Mouse (Mus musculus) urinary bladder, postnatal 36 days (tissue): ENCODE measurements around the gene Galp.

Experiments
- DNase-seq, 2 experiments: peaks; one replicate each; pipeline ENCODE4 v3.0.0; 2022; ENCODE audit warnings: low spot score in 2 of 2, mixed read lengths in 1 of 2

Galp gene

GRCm38 (mm10) chr7:6196790-6197189 is at the start of gene Galp:
TSS of gene Galp (plus strand) at chr7:6197090.
- no peak for DNase-seq

- no peak for DNase-seq
These were observed 49.2 kb upstream of the Galp start for GRCm38 (mm10) chr7:6147688-6148087.

DNA sequence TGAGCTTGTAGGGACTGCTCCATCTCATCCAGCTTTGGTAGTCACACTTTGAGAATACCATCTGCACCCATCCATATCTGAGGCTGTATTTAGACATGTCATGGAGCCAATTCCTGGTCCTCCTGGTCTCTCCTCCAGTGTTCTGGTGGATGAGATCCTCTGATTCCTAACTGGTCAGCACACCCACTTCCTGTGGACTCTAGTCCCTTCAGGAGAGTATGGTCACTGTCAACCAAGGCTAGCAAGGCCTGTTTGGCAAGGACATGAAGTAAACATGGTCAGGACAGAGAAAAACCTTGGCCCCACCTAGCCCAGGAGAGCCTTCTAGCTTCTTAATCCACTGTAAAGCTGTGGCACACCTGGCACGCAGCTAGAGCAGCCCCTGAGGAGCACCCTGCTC is 45.6 kb upstream of the Galp start:
- DNase-seq = no peak

DNA sequence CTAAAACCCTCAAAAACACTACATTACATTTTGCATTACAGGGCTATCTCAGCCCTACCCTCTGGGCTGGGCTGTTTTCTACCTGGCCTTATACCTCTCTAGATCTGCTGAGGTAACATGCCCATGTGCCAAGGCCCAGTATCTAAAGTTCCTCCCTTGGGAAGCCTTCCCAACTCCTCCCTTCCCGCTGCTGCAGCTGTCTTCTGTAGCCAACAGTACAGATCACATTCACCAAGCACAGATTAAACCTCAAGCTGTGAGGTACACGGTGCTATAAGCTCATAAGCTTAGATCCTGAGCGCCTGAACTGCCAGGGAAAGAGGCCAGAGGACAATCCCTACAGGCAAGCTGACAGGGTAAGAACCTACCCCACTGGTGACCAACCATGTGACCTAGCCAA is 44.9 kb upstream of the Galp start:
- no peak for DNase-seq

DNA sequence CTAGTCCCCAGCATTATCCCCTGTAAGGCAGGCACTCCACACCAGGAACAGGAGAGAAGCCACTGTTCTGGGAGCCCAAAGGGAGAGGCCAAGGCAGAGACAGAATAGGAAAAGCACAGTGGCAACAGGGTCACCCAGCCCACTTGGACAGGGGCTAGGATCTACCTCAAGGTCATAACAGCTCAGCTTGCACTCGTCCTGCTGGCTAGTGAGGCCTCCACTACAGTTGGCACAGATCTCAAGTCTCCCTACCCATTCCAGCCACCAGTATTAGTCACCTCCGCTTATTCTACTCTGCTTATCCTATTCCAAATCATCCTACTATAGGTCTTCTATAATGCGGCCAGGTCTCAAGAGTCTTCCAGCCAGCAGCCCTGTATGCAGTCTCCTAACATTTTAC is 43.8 kb upstream of the Galp start:
- DNase-seq = no peak

GRCm38 (mm10) chr7:6154164-6154563 is 42.7 kb upstream of the Galp start:
- no peak for DNase-seq

- peak; percentile 38 to 74 for DNase-seq
These were observed 41.6 kb upstream of the Galp start for GRCm38 (mm10) chr7:6155031-6155872.

DNA sequence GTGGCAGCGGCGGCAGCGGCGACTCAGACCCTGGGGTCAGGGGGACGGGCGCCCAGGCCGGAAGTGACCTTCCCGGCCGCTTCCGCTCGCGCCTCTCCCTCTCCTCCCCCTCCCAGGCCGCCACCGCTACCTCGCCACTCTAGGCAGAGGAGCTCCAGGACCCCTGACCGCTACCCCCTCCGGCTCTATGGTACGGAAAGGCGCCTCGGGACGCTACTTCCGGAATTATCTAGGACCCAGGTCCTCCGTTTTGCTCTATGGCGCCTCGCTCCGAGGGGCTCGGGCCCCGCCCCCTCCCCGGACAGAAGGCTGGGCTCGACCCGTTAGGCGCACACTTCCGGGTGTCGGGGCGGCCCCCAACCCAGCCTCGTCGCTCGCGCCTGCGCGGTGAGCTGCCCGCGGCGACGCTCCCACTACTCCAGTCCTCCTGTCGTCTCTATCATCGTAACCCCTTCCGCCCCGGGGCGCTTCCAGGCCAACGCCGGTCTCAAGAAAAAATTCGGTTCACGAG is 40.9 kb upstream of the Galp start, which contains the start of gene Zfp787:
Zfp787 (minus strand) TSS at position 97 of the 511 bp plus-strand sequence.
- peak; percentile 94 to 95 for DNase-seq

GRCm38 (mm10) chr7:6156901-6157472 is 39.9 kb upstream of the Galp start:
- DNase-seq = no peak

GRCm38 (mm10) chr7:6157479-6157878 is 39.4 kb upstream of the Galp start:
- DNase-seq = no peak

- no peak for DNase-seq
These were observed 37.3 kb upstream of the Galp start for GRCm38 (mm10) chr7:6159604-6160003.

GRCm38 (mm10) chr7:6161541-6161940 is 35.3 kb upstream of the Galp start:
- DNase-seq = no peak

DNA sequence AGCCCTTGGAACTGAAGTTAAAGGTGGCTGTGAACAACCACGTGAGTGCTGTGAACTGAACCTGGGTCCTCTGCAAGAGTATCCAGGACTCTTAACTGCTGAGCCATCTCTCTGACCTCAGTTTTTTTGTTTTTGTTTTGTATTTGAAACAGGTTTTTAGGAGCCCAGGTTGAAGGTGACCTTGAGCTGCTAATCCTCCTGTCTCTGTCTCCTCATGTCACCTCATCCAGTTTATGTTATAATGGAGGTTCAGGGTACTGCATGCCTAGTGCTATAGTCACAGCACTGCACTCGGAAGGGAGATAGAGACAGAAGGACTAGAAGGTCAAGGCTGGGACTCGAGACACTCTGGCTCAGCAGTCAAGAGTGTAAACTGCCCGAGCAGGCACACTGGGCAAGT is 34.7 kb upstream of the Galp start:
- DNase-seq = no peak

DNA sequence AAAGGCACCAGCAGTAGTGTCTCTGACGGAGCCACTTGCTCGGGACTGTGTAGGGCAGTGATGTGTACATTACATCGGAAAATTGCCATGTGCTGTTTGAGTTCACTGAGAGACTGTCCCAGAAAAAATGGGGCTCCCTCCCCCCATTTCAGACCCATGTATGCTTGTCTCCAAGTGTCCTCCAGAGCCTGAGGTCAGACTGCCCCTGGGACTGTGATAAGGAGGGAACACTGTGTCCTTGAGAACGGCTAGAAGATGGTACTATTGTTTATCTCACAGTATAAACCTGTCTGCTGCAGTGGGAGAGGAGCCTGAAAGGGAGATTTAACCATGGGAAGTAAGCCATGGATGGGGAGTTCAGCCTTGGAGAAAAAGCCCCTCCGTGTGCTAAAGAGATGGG is 32.2 kb upstream of the Galp start:
- DNase-seq = no peak

- DNase-seq = peak in 1 of 2 experiments; percentile 48
These were observed 27.5 kb upstream of the Galp start for GRCm38 (mm10) chr7:6169403-6169802.

DNA sequence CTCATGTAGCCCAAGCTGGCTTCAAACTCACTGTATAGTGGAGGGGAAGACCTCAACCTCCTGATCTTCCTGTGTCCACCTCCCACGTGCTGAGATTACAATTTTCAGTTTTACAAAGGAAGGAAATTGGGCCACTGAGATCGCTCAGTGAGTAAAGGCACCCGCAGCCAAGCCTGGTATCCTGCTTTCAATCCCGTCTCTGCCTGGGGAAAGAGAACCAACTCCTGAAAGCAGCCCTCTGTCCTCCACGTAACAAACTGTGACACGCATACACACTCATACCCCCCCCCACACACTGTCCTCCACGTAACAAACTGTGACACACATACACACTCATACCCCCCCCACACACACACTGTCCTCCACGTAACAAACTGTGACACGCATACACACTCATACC is 26.5 kb upstream of the Galp start:
- no peak for DNase-seq

DNA sequence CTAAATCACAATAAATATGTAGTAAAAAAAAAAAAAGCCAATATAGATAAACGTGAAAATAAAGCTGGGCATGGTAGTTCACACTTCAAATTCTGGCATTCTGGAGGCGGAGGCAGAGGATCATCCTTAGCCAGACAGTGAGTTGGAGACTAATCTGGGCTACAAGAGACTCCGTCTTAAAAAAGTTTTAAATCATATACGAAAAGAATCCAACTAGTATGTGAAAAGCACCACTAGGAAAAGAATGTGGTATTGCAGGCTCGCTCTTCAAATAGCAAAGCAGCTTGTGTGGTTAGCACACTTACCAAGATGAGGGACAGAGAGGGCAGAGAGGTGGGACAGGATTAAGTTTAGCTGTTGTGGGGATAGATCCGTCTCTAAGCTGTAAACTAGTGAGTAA is 26.0 kb upstream of the Galp start:
- DNase-seq = no peak

DNA sequence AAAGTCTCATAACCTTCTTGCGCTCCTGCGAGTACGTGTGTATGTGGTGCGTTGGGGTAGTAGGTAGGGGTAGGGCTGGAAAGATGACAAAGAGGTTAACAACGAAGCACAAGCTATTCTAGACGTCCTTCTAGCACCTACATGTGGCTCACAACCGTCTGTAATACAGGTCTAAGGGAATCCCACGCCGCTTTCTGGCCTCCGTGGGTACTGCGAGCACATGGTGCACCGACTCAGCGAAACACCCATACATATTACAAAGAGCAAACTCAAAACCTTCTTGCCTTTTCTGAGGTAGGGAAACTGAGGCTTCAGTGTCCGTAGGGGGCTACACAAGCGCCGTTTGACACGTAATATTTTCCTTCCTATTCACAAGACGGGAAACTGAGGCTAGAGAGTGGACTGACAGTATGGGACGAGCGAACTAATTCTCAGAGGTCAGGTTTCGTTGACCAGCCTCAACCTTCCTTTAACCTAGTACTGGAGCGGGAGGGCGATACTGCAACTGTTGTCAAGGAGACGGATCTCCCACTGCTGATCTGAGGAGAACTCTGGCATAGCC is 25.4 kb upstream of the Galp start:
- DNase-seq = peak; percentile 63 to 64

DNA sequence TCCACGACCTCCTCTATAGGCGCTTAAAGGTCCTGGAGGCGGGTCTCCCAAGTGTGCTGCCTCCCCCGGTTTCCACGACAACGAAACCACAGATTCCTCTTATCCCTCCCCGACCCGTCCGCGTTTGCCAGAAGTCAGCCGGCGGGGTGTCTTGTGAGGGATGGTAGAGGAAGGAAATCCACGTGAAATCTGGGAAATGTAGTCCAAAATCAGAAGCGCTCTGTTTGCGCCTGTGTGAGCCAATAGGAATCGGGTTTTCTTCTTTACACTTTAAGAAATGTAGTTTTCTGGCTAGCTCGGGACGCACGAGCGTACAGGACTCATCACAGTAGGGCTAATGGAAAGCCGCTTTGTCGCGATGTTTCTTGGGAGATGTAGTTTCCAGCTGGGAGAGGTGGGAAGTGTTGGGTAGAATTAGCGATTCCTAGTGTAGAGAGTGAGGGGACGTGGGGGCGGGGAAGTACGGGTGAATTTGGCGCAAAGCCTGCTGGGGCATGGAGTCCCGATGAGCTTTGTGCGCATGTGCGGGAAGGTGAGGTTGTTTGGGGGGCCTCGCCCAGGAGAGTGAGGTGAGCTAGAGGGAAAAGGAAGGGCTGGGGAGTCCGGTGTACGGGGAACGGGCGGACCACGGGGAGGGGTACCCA is 24.8 kb upstream of the Galp start, which contains the start of gene Zfp444:
Zfp444 (plus strand) TSS at position 221 of the 644 bp plus-strand sequence.
- peak; percentile 97 for DNase-seq

GRCm38 (mm10) chr7:6172674-6173244 is 24.1 kb upstream of the Galp start:
- no peak for DNase-seq

DNA sequence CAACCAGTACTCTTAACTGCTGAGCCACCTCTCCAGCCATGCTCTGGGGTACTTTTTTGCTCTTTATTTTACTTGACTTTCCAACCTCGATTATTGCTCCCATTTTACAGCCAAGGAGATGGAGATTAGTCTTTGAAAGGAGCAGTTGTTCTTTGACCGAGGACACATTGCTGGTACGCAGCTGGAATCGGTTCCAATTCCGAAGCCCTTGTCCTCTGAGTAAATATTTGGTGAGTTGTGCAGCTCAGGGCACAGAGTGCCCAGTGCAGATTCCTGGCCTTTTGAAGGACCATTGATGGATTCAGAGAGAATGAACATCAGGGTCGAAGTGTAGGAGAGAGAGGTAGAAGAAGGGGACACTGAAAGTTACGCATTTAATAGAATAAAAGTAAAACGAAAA is 23.0 kb upstream of the Galp start:
- DNase-seq = no peak
